Mouse (Mus musculus): ENCODE data around the gene Tmub1. TPM values are rescaled to one million over a fixed set of nuclear protein-coding genes. Genes with fewer than 3 reads are reported as not detected.

Gene Tmub1
- total RNA-seq, 2 experiments from 2014 or later, result 27.2 to 27.3 TPM

Other genes starting within 250 kb of the Tmub1 start
- 10 to 100 TPM; 29.6 to 36.2 TPM for gene Kcnh2, start 96.2 kb downstream of the Tmub1 start, total RNA-seq (2021)
- 10 to 100 TPM in 1 of 2 experiments, 1 to 10 TPM in 1; 8.0 to 10.7 TPM for gene Nos3, start 83.0 kb downstream of the Tmub1 start, total RNA-seq (2021)
- gene Atg9b, start 55.7 kb downstream of the Tmub1 start, total RNA-seq (2021), result 1 to 10 TPM; 4.2 to 6.4 TPM
- 10 to 100 TPM; 43.3 to 56.1 TPM for gene Abcb8, start 54.2 kb downstream of the Tmub1 start, total RNA-seq (2021)
- under 1 TPM in 1 of 2 experiments, not detected in 1; 0.54 TPM for gene Asic3, start 34.5 kb downstream of the Tmub1 start, total RNA-seq (2021)
- 100 to 1,000 TPM; 128 to 129 TPM for gene Cdk5, start 24.3 kb downstream of the Tmub1 start, total RNA-seq (2021)
- gene Slc4a2, start 24.0 kb downstream of the Tmub1 start, total RNA-seq (2021), result 10 to 100 TPM; 28.9 to 31.0 TPM
- gene Fastk, start 2.6 kb downstream of the Tmub1 start, total RNA-seq (2021), result 100 to 1,000 TPM; 108 to 131 TPM
- gene Agap3, start 4.3 kb upstream of the Tmub1 start, total RNA-seq (2021), result 100 to 1,000 TPM; 517 to 575 TPM
- under 1 TPM; 0.21 to 0.33 TPM for gene Gbx1, start 79.3 kb upstream of the Tmub1 start, total RNA-seq (2021)
- not detected for gene Asb10, start 93.1 kb upstream of the Tmub1 start, total RNA-seq (2021)
- not detected for gene 4931409K22Rik, start 109.0 kb upstream of the Tmub1 start, total RNA-seq (2021)
- gene Abcf2, start 129.6 kb upstream of the Tmub1 start, total RNA-seq (2021), result 10 to 100 TPM; 89.7 to 90.5 TPM
- 10 to 100 TPM; 65.9 to 76.4 TPM for gene Chpf2, start 138.9 kb upstream of the Tmub1 start, total RNA-seq (2021)
- gene Smarcd3, start 176.6 kb upstream of the Tmub1 start, total RNA-seq (2021), result 100 to 1,000 TPM in 1 of 2 experiments, 10 to 100 TPM in 1; 93.6 to 103 TPM
- gene Nub1, start 237.7 kb upstream of the Tmub1 start, total RNA-seq (2021), result 10 to 100 TPM; 78.7 to 84.1 TPM

All from left cerebral cortex, adult 18-20 months (tissue).